Mouse (Mus musculus): ENCODE measurements at regions not wholly inside any gene's neighbourhood (a gene's known extent, or its start where the extent isn't known, plus 50 kb on each side); places are given as distances from the start of the nearest gene placed in this dataset.

DNA sequence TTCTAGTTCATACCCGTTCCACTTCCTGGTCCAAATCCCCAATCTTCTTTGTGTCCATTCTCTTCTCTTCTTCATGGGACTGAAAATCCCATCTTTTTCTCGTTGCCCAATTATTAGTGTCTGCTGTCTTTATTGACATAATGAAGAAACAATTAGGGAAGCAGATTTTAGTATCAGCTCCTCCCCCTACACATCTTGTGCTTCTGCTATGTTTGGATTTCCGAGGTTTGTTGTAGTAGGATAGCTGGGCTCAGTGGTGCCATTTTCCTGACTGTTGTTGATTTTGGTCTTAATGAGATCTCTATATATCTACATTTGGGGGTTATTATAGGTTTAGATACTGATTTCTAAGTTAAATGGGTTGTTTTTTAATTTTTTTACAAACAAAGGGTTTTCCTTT, 849.5 kb downstream of the Brinp3 start:
- H3K36me3 ChIP-seq (ENCODE audit: control insufficient read depth, insufficient read depth, low read length), result no peaks in the 10 kb centered on the region
- no peak overlapping the region for H3K4me3 ChIP-seq (ENCODE audit: low read depth, low read length)
- H3K9ac ChIP-seq (ENCODE audit: low read length), result no peak overlapping the region
- H3K27ac ChIP-seq (ENCODE audit: low read depth, low read length), result no peak overlapping the region
- ATAC-seq (ENCODE audit: low FRiP score), result no peak
- WGBS, result 87% methylated on average over 3 of the region's 3 CpGs
- H3K27me3 ChIP-seq (ENCODE audit: control insufficient read depth, insufficient read depth, low read length), result no peaks in the 10 kb centered on the region
- no peak for DNase-seq (ENCODE audit: low spot score, missing footprints)
- H3K4me2 ChIP-seq, result no peak overlapping the region
- no peaks in the 10 kb centered on the region for H3K4me1 ChIP-seq (ENCODE audit: control insufficient read depth, insufficient read depth, low read length)
- H3K9me3 ChIP-seq (ENCODE audit: control insufficient read depth, low read length), result no peaks in the 10 kb centered on the region

All from midbrain, embryonic 11.5 days (tissue).